Mouse (Mus musculus) olfactory bulb, adult 2 months (tissue): ENCODE results near the gene Catsperg2. TPM values are rescaled to one million over a fixed set of nuclear protein-coding genes. Genes with fewer than 3 reads are reported as not detected.
"Not testable (repeated sequence)": the region's sequence is repeated elsewhere in the genome, so short reads cannot be mapped to it uniquely, and the experiment has no call there.

Source experiments
- H3K27ac ChIP-seq: fragments of 200-500 bp; 2 replicates; pipeline ENCODE4 v1.5.1; 2012; ENCODE audit warnings: low read depth, low read length; ENCODE audit not compliant: insufficient read depth
- H3K4me1 ChIP-seq: fragments of 200-500 bp; 2 replicates; pipeline ENCODE4 v1.6.1; 2012; ENCODE audit warnings: low read length; ENCODE audit not compliant: control insufficient read depth, insufficient read depth
- H3K4me3 ChIP-seq: fragments of 200-500 bp; 2 replicates; pipeline ENCODE4 v1.5.1; 2012; ENCODE audit warnings: mild to moderate bottlenecking, low read depth, low read length, moderate library complexity; ENCODE audit not compliant: insufficient read depth
- CTCF ChIP-seq: fragments of 200-500 bp; IDR thresholded peaks from 2 replicates; pipeline ENCODE4 v1.5.1; 2012; ENCODE audit warnings: low read depth, mild to moderate bottlenecking, low read length, moderate library complexity; ENCODE audit not compliant: insufficient read depth
- POLR2A ChIP-seq: fragments of 200-500 bp; IDR thresholded peaks from 2 replicates; pipeline ENCODE4 v1.6.1; 2012; ENCODE audit warnings: mild to moderate bottlenecking, low read depth, low read length, moderate library complexity; ENCODE audit not compliant: insufficient read depth
- WGBS: fragments of 180-500 bp; shearing (Covaris S2); methylation state at CpG from one replicate; pipeline ENCODE4 v1.1.7; 2018; 5-methylcytosine and 5-hydroxymethylcytosine counted together
- polyA plus RNA-seq: library from polyadenylated mRNA; stranded (reverse); fragments of >200 nt; gene quantifications from 2 replicates; pipeline ENCODE4 v1.2.4, GENCODE M21; 2012; ENCODE audit warnings: low replicate concordance; ENCODE audit not compliant: missing spikeins, insufficient read depth, insufficient read length

Gene Catsperg2
- polyA plus RNA-seq, 1 experiment, result not detected

DNA sequence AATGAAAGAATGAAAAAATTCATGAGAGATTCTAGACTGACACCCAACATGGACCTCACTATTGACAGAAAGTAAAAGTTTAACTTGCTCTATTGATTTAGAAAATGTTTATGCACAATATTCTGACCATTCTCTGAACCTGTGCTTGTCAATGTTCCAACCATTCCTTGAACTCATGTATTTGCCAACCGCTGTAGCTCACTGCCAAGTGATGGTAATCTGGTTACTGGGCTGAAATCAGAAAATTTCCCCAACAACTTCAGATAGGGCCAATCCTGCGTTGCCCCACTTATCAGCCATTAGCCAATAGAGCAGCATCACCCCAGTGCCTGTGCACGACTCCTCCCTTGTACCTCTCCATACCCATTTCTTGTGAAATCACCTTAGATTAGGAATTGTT is 15.4 kb upstream of the Catsperg2 start:
- Histone ChIP-seq H3K4me1 (no peaks in the 10 kb centered on the region), H3K4me3 (no peak overlapping the region), H3K27ac (no peak overlapping the region)
- 82% methylated on average over 3 of the region's 3 CpGs for WGBS
- TF ChIP-seq POLR2A, result no peak
- TF ChIP-seq CTCF, result no peak

DNA sequence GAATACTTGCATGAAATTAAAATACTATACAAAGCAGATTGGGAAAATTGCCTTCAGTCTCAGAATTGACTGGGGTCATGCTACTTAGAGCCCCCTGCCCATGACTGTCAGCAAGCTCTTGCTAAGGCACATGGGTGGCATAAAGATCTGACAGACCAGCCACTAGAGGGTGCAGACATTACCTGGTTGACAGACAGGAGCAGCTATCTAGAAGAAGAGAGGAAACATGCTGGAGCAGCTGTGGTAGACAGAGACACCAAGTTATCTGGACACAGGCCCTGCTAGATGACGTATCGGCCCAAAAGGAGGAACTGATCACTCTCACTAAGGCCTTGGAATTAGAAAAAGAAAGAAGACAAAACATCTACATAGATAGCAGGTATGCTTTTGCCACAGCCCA is 1.2 kb upstream of the Catsperg2 start:
- TF ChIP-seq POLR2A (no peak), CTCF (no peak)
- Histone ChIP-seq H3K4me3 (no peak overlapping the region), H3K27ac (no peak overlapping the region), H3K4me1 (no peaks in the 10 kb centered on the region)
- 91% methylated on average over 2 of the region's 2 CpGs for WGBS

DNA sequence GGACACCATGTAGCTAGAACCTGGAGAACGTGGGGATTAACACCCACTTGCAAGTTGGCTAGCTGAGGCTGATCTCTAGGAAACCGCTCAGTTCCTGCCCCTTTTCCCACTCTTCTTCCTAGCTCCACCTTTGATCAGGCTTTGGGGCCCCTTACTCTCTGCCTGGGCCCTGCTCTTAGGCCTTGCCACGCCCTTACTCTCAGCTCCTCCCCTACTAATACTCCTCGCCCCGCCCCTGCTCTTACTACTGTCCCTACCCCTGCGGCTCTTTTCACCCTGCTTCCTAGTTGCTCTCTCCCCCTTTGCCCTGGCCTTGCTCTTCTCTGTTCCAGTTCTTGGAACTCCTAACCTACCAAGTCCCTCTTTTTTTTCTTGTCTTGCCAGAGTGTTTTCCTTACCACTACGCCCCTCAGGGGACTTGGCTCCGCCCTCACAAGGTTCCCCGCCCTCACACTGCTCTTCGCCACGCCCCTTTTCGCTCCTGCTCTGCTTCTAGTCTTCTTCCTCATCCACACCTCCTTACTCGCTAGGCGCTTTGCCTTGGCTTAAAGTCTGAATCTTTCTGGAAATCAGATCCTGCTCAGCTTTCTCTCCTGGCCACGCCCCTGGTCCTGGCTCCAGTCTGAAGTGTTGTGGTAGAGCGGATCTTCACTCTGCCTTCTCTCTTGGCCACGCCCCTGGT is 1.2 kb downstream of the Catsperg2 start:
- WGBS, result 38% methylated on average over 17 of the region's 17 CpGs
- not testable (repeated sequence) for H3K4me3 ChIP-seq, H3K27ac ChIP-seq, H3K4me1 ChIP-seq

DNA sequence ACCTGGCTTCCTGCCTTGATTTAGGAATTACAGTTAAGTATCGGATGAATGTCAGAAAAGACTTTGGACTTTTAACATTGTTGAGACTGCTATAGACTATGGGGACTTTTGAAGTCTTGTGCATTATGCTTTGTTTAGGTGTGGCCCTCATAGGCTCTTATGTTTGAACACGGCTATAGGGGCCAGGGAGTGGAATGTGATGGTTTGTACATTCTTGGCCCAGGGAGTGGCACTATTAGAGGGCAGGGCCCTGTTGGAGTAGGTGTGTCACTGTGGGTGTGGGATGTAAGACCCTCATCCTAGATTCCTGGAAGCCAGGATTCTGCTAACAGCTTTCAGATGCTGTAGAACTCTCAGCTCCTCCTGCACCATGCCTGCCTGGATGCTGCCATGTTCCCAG is 17.9 kb downstream of the Catsperg2 start:
- H3K4me1 ChIP-seq, result not testable (repeated sequence)
- WGBS, result 90% methylated on average over 2 of the region's 2 CpGs

DNA sequence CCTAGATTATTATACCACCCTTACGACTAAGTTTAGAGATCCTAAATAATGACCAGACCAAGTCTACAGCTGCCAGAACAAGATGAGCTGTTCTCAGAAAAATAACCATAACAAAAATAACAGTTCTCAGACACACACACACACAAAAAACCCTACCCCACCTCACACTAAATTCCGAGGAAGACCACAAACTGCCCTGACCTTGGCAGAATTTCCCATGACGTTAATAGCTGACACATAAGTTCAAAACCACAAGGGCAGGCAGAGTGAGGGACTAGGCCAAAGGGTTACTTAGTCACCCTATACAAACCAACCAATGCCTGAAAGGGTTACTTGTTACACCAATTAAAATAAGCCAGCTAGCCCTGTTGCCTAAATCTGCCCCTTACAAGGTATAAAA is 31.6 kb downstream of the Catsperg2 start:
- H3K27ac ChIP-seq, H3K4me3 ChIP-seq, H3K4me1 ChIP-seq: not testable (repeated sequence)
- 92% methylated on average over 3 of the region's 3 CpGs for WGBS

More for the DNA sequence above, 17.9 kb downstream of the Catsperg2 start:
- H3K27ac ChIP-seq, H3K4me3 ChIP-seq: not testable (repeated sequence)

DNA sequence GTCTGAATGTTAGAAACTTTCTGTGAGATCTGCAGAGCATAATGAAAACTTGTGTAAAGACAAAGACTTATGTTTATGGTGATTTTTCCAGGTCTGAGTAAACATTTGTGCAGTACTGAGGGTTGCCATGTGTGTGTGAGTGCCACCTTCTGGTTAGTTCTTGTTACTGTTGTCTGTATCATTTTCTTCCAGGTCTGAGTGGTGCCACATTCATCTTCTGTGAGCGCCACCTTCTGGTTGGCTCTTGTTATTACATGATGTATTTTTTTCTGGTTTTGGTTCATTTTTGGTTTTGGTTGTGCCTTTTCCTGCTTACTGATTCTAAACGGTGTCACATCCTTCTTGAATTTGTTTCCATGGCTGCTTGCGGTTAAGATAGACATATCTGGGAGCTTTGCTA is 45.0 kb downstream of the Catsperg2 start:
- Histone ChIP-seq H3K4me3 (no peak overlapping the region), H3K27ac (no peak overlapping the region), H3K4me1 (no peaks in the 10 kb centered on the region)
- TF ChIP-seq POLR2A (no peak), CTCF (no peak)
- WGBS, result 69% methylated on average over 3 of the region's 3 CpGs

Other genes with a start within 250 kb of the Catsperg2 start
- not detected in 2 replicates for gene Sipa1l3, start 208.4 kb downstream of the Catsperg2 start, polyA plus RNA-seq
- not detected in 2 replicates for gene Zfp84, start 41.5 kb upstream of the Catsperg2 start, polyA plus RNA-seq
- not detected in 2 replicates for gene Zfp30, start 57.0 kb upstream of the Catsperg2 start, polyA plus RNA-seq
- not detected in 2 replicates for gene Zfp790, start 89.1 kb upstream of the Catsperg2 start, polyA plus RNA-seq
- not detected in 2 replicates for gene Zfp940, start 126.6 kb upstream of the Catsperg2 start, polyA plus RNA-seq
- not detected in 2 replicates for gene Zfp420, start 132.9 kb upstream of the Catsperg2 start, polyA plus RNA-seq
- gene Zfp27, start 179.5 kb upstream of the Catsperg2 start, polyA plus RNA-seq, result not detected in 2 replicates
- not detected in 2 replicates for gene Zfp383, start 181.2 kb upstream of the Catsperg2 start, polyA plus RNA-seq
- not detected in 2 replicates for gene Zfp74, start 227.1 kb upstream of the Catsperg2 start, polyA plus RNA-seq